Mouse (Mus musculus) G1E (cell line): ENCODE data around the gene Gm45713.

Experiments used
- CTCF ChIP-seq: IDR thresholded peaks from 2 replicates; pipeline ENCODE4 v1.5.1; 2012; ENCODE audit warnings: low read depth, low read length, inconsistent platforms, mixed read lengths
- GATA1 ChIP-seq: IDR thresholded peaks from 2 replicates; pipeline ENCODE4 v1.6.1; 2012; ENCODE audit warnings: borderline replicate concordance, low read length, inconsistent platforms, mixed read lengths
- GATA2 ChIP-seq: IDR thresholded peaks from 2 replicates; pipeline ENCODE4 v1.6.1; 2012; ENCODE audit warnings: low read depth, low read length, inconsistent platforms, borderline replicate concordance
- POLR2AphosphoS5 ChIP-seq: IDR thresholded peaks from 2 replicates; pipeline ENCODE4 v1.6.1; 2012; ENCODE audit warnings: low read depth, low read length, inconsistent platforms; ENCODE audit not compliant: insufficient replicate concordance

GRCm38 (mm10) chr7:45139904-45140723, 4.1 kb upstream of the Gm45713 start:
- TF ChIP-seq CTCF, result no peak
- TF ChIP-seq GATA1, result no peak
- TF ChIP-seq POLR2AphosphoS5, result no peak
- TF ChIP-seq GATA2, result no peak
